Mouse (Mus musculus): ENCODE measurements around the gene Ptpn14.

Ptpn14 gene

GRCm38 (mm10) chr1:189808453-189808852 is 80.4 kb downstream of the Ptpn14 start:
- no peak for DNase-seq (ENCODE audit: low spot score in 2 of 2)

- no peak for DNase-seq (ENCODE audit: low spot score in 2 of 2)
Measured at GRCm38 (mm10) chr1:189811778-189812177, 83.7 kb downstream of the Ptpn14 start.

- no peak for DNase-seq (ENCODE audit: low spot score in 2 of 2)
Measured at GRCm38 (mm10) chr1:189814385-189814784, 86.3 kb downstream of the Ptpn14 start.

GRCm38 (mm10) chr1:189817089-189817488 is 89.0 kb downstream of the Ptpn14 start:
- DNase-seq (ENCODE audit: low spot score in 2 of 2): no peak

- DNase-seq (ENCODE audit: low spot score in 2 of 2): peak; percentile 46 to 66
Measured at GRCm38 (mm10) chr1:189817810-189818209, 89.7 kb downstream of the Ptpn14 start.

- no peak for DNase-seq (ENCODE audit: low spot score in 2 of 2)
Measured at GRCm38 (mm10) chr1:189820111-189820510, 92.0 kb downstream of the Ptpn14 start.

- DNase-seq (ENCODE audit: low spot score in 2 of 2): no peak
Measured at GRCm38 (mm10) chr1:189824436-189824835, 96.4 kb downstream of the Ptpn14 start.

- DNase-seq (ENCODE audit: low spot score in 2 of 2): no peak
Measured at GRCm38 (mm10) chr1:189830391-189830790, 102.3 kb downstream of the Ptpn14 start.

- no peak for DNase-seq (ENCODE audit: low spot score in 2 of 2)
Measured at GRCm38 (mm10) chr1:189830797-189831232, 102.7 kb downstream of the Ptpn14 start.

- no peak for DNase-seq (ENCODE audit: low spot score in 2 of 2)
Measured at GRCm38 (mm10) chr1:189833351-189833750, 105.3 kb downstream of the Ptpn14 start.

GRCm38 (mm10) chr1:189834166-189834565 is 106.1 kb downstream of the Ptpn14 start:
- DNase-seq (ENCODE audit: low spot score in 2 of 2): no peak

GRCm38 (mm10) chr1:189846319-189846718 is 118.3 kb downstream of the Ptpn14 start:
- no peak for DNase-seq (ENCODE audit: low spot score in 2 of 2)

GRCm38 (mm10) chr1:189849550-189849949 is 121.5 kb downstream of the Ptpn14 start:
- no peak for DNase-seq (ENCODE audit: low spot score in 2 of 2)

GRCm38 (mm10) chr1:189852051-189852450 is 124.0 kb downstream of the Ptpn14 start:
- DNase-seq (ENCODE audit: low spot score in 2 of 2): no peak

- DNase-seq (ENCODE audit: low spot score in 2 of 2): no peak
Measured at GRCm38 (mm10) chr1:189852456-189852855, 124.4 kb downstream of the Ptpn14 start.

GRCm38 (mm10) chr1:189854646-189855045 is 126.6 kb downstream of the Ptpn14 start:
- DNase-seq (ENCODE audit: low spot score in 2 of 2): no peak

GRCm38 (mm10) chr1:189855739-189856138 is 127.7 kb downstream of the Ptpn14 start:
- DNase-seq (ENCODE audit: low spot score in 2 of 2): no peak

GRCm38 (mm10) chr1:189858377-189858776 is 130.3 kb downstream of the Ptpn14 start:
- DNase-seq (ENCODE audit: low spot score in 2 of 2): no peak

- DNase-seq (ENCODE audit: low spot score in 2 of 2): no peak
Measured at GRCm38 (mm10) chr1:189860112-189860941, 132.3 kb downstream of the Ptpn14 start.

GRCm38 (mm10) chr1:189860942-189861315 is 132.9 kb downstream of the Ptpn14 start:
- DNase-seq (ENCODE audit: low spot score in 2 of 2): no peak

GRCm38 (mm10) chr1:189863727-189864126 is 135.7 kb downstream of the Ptpn14 start:
- DNase-seq (ENCODE audit: low spot score in 2 of 2): no peak

- no peak for DNase-seq (ENCODE audit: low spot score in 2 of 2)
Measured at GRCm38 (mm10) chr1:189864301-189864700, 136.2 kb downstream of the Ptpn14 start.

- DNase-seq (ENCODE audit: low spot score in 2 of 2): no peak
Measured at GRCm38 (mm10) chr1:189864846-189865560, 136.9 kb downstream of the Ptpn14 start.
